Mouse (Mus musculus) hindlimb bud, embryonic 11.5 days (tissue): ENCODE results near the gene Klk7.

Experiments used
- DNase-seq: peaks from one replicate; pipeline ENCODE4 v3.0.0-alpha.2; 2012; ENCODE audit warnings: low read depth, low spot score; ENCODE audit errors: extremely low spot score

Klk7 gene

GRCm38 (mm10) chr7:43796355-43796754 is 14.7 kb upstream of the Klk7 start:
- no peak for DNase-seq

GRCm38 (mm10) chr7:43797333-43797769 is 13.7 kb upstream of the Klk7 start, which contains the start of gene Klk8:
TSS of gene Klk8 (plus strand) at chr7:43797577.
- DNase-seq: no peak

- DNase-seq: no peak
Observed at GRCm38 (mm10) chr7:43797844-43798462, 13.1 kb upstream of the Klk7 start.

- DNase-seq: no peak
Observed at GRCm38 (mm10) chr7:43799876-43800275, 11.2 kb upstream of the Klk7 start.

GRCm38 (mm10) chr7:43815211-43815610 is 4.1 kb downstream of the Klk7 start:
- no peak for DNase-seq

GRCm38 (mm10) chr7:43816746-43817145 is 5.7 kb downstream of the Klk7 start:
- no peak for DNase-seq

- DNase-seq: no peak
Observed at GRCm38 (mm10) chr7:43821581-43821980, 10.5 kb downstream of the Klk7 start.

- DNase-seq: no peak
Observed at GRCm38 (mm10) chr7:43824199-43824598, 13.1 kb downstream of the Klk7 start, which contains the start of gene Klk6. TSS of gene Klk6 (plus strand) at chr7:43824499.

GRCm38 (mm10) chr7:43826056-43826455 is 15.0 kb downstream of the Klk7 start:
- DNase-seq: no peak

GRCm38 (mm10) chr7:43827706-43828105 is 16.6 kb downstream of the Klk7 start:
- DNase-seq: no peak

- DNase-seq: no peak
Observed at GRCm38 (mm10) chr7:43829006-43829405, 17.9 kb downstream of the Klk7 start.

GRCm38 (mm10) chr7:43841701-43842100 is 30.6 kb downstream of the Klk7 start, which contains the start of gene Klk5:
TSS of gene Klk5 (plus strand) at chr7:43841971.
- no peak for DNase-seq

- DNase-seq: no peak
Observed at GRCm38 (mm10) chr7:43843801-43844200, 32.7 kb downstream of the Klk7 start.

GRCm38 (mm10) chr7:43851616-43852015 is 40.5 kb downstream of the Klk7 start:
- DNase-seq: no peak

GRCm38 (mm10) chr7:43854642-43855380 is 43.7 kb downstream of the Klk7 start:
- no peak for DNase-seq

- DNase-seq: no peak
Observed at GRCm38 (mm10) chr7:43855709-43856108, 44.6 kb downstream of the Klk7 start.

- no peak for DNase-seq
Observed at GRCm38 (mm10) chr7:43856307-43856706, 45.2 kb downstream of the Klk7 start.

GRCm38 (mm10) chr7:43857501-43857900 is 46.4 kb downstream of the Klk7 start:
- DNase-seq: no peak

GRCm38 (mm10) chr7:43860411-43860810 is 49.3 kb downstream of the Klk7 start:
- no peak for DNase-seq
